12 mouse cellular contexts compared by ENCODE assay signal in genomic region chr2:135888767-135889166, GRCm38 (mm10).
"Had no signal": no experiment of that assay in that cellular context is flagged by ENCODE, and none has a peak within 500 bp of the region (broad histone marks: within the 10 kb centered on the region; RNA-seq: fewer than 3 reads in every experiment).

No protein-coding gene starts in this region.

- H3K36me3 ChIP-seq: limb, embryonic 10.5 days; liver, embryonic 15.5 days; midbrain, embryonic 15.5 days; neural tube, embryonic 12.5 days had no signal

- DNase-seq: kidney, postnatal 25 days; lung, adult 2 months; thymus, adult 2 months; thymus, postnatal 25 days had no signal

- H3K4me2 ChIP-seq: liver, embryonic 11.5 days; liver, embryonic 15.5 days; midbrain, embryonic 15.5 days; neural tube, embryonic 12.5 days had no signal

- H3K9me3 ChIP-seq: limb, embryonic 10.5 days; liver, embryonic 15.5 days; midbrain, embryonic 15.5 days; neural tube, embryonic 12.5 days had no signal

- H3K4me3 ChIP-seq: left cerebral cortex, adult 2 months; limb, embryonic 10.5 days; liver, embryonic 15.5 days; midbrain, embryonic 15.5 days; neural tube, embryonic 12.5 days had no signal

- H3K9ac ChIP-seq: liver, embryonic 15.5 days; midbrain, embryonic 15.5 days; neural tube, embryonic 12.5 days had no signal

- H3K27me3 ChIP-seq: liver, embryonic 15.5 days; midbrain, embryonic 15.5 days; neural tube, embryonic 12.5 days had no signal

- ATAC-seq: lung, postnatal 0 days; midbrain, embryonic 15.5 days had no signal

- H3K4me1 ChIP-seq: limb, embryonic 10.5 days; midbrain, embryonic 15.5 days; neural tube, embryonic 12.5 days had no signal

- H3K27ac ChIP-seq: left cerebral cortex, adult 2 months; limb, embryonic 10.5 days; liver, embryonic 15.5 days; midbrain, embryonic 15.5 days; neural tube, embryonic 12.5 days; stomach, postnatal 0 days had no signal
